Mouse (Mus musculus): ENCODE data around the gene Zcchc8.

Zcchc8 gene

GRCm38 (mm10) chr5:123683377-123684220 lies 37.3 kb downstream of the Zcchc8 start:
- peak; percentile 14 to 18 for DNase-seq (ENCODE audit: low spot score in 2 of 2)

GRCm38 (mm10) chr5:123683043-123683376 lies 37.9 kb downstream of the Zcchc8 start:
- DNase-seq (ENCODE audit: low spot score in 2 of 2) = peak in 1 of 2 experiments; percentile 25

- DNase-seq (ENCODE audit: low spot score in 2 of 2) = no peak
Observed at GRCm38 (mm10) chr5:123682372-123682771, 38.5 kb downstream of the Zcchc8 start.

GRCm38 (mm10) chr5:123679546-123680263 lies 41.2 kb downstream of the Zcchc8 start:
- no peak for DNase-seq (ENCODE audit: low spot score in 2 of 2)

- no peak for DNase-seq (ENCODE audit: low spot score in 2 of 2)
Observed at GRCm38 (mm10) chr5:123679106-123679505, 41.8 kb downstream of the Zcchc8 start.

GRCm38 (mm10) chr5:123675717-123676116 lies 45.2 kb downstream of the Zcchc8 start:
- DNase-seq (ENCODE audit: low spot score in 2 of 2) = no peak

GRCm38 (mm10) chr5:123675221-123675620 lies 45.7 kb downstream of the Zcchc8 start:
- no peak for DNase-seq (ENCODE audit: low spot score in 2 of 2)

GRCm38 (mm10) chr5:123671473-123671820 lies 49.5 kb downstream of the Zcchc8 start:
- DNase-seq (ENCODE audit: low spot score in 2 of 2) = no peak

- no peak for DNase-seq (ENCODE audit: low spot score in 2 of 2)
Observed at GRCm38 (mm10) chr5:123670800-123671472, 50.0 kb downstream of the Zcchc8 start.

- no peak for DNase-seq (ENCODE audit: low spot score in 2 of 2)
Observed at GRCm38 (mm10) chr5:123669991-123670799, 50.7 kb downstream of the Zcchc8 start.

- no peak for DNase-seq (ENCODE audit: low spot score in 2 of 2)
Observed at GRCm38 (mm10) chr5:123667915-123668314, 53.0 kb downstream of the Zcchc8 start.

- DNase-seq (ENCODE audit: low spot score in 2 of 2) = no peak
Observed at GRCm38 (mm10) chr5:123665956-123666355, 54.9 kb downstream of the Zcchc8 start.

- DNase-seq (ENCODE audit: low spot score in 2 of 2) = no peak
Observed at GRCm38 (mm10) chr5:123664329-123664728, 56.6 kb downstream of the Zcchc8 start.

GRCm38 (mm10) chr5:123662059-123662458 lies 58.8 kb downstream of the Zcchc8 start:
- DNase-seq (ENCODE audit: low spot score in 2 of 2) = peak in 1 of 2 experiments; percentile 38

- peak in 1 of 2 experiments; percentile 41 for DNase-seq (ENCODE audit: low spot score in 2 of 2)
Observed at GRCm38 (mm10) chr5:123661602-123662001, 59.3 kb downstream of the Zcchc8 start.

GRCm38 (mm10) chr5:123657651-123658050 lies 63.2 kb downstream of the Zcchc8 start:
- no peak for DNase-seq (ENCODE audit: low spot score in 2 of 2)

GRCm38 (mm10) chr5:123654937-123655336 lies 66.0 kb downstream of the Zcchc8 start:
- DNase-seq (ENCODE audit: low spot score in 2 of 2) = no peak

GRCm38 (mm10) chr5:123653287-123653801 lies 67.6 kb downstream of the Zcchc8 start:
- no peak for DNase-seq (ENCODE audit: low spot score in 2 of 2)

- no peak for DNase-seq (ENCODE audit: low spot score in 2 of 2)
Observed at GRCm38 (mm10) chr5:123650825-123651224, 70.1 kb downstream of the Zcchc8 start.
